Comparison of ENCODE assay signal across 8 mouse cellular contexts in genomic region chr1:181022265-181022664, GRCm38 (mm10). TPM values are rescaled to one million over a fixed set of nuclear protein-coding genes. Genes with fewer than 3 reads are reported as not detected.
A peak's percentile ranks its signal among the peaks of the same experiment; 100 is the strongest.
DNase-seq lines count a peak whose midpoint lies in the region; ATAC-seq and TF ChIP-seq lines count a peak whose summit lies in the region.

No protein-coding gene starts in this region.

- H3K36me3 ChIP-seq in hindbrain, postnatal 0 days (ENCODE audit: insufficient read depth, low read length), result no peaks in the 10 kb centered on the region
- H3K36me3 ChIP-seq in hindbrain, embryonic 12.5 days, result no peaks in the 10 kb centered on the region
- no peaks in the 10 kb centered on the region for H3K36me3 ChIP-seq in intestine, embryonic 14.5 days (ENCODE audit: control insufficient read depth, insufficient read depth, low read length)

- peak; percentile 61 for DNase-seq in hindbrain, postnatal 0 days (ENCODE audit: low spot score)
- DNase-seq in embryo, embryonic 10.5 days (ENCODE audit: low spot score), result peak; percentile 79
- peak; percentile 54 for DNase-seq in intestine, embryonic 14.5 days (ENCODE audit: low spot score)
- DNase-seq in left cerebral cortex, adult 2 months (ENCODE audit: extremely low spot score in 1 of 2, low spot score in 2 of 2), result peak; percentile 41 to 42
- DNase-seq in thymus, adult 18-20 months, result peak; percentile 53 to 76

- no peaks in the 10 kb centered on the region for H3K27me3 ChIP-seq in hindbrain, postnatal 0 days (ENCODE audit: insufficient read depth, low read length)
- H3K27me3 ChIP-seq in hindbrain, embryonic 12.5 days, result peaks cover 5% of the 10 kb centered on the region
- H3K27me3 ChIP-seq in intestine, embryonic 14.5 days (replicated peaks; ENCODE audit: control insufficient read depth, insufficient read depth, low read length), result no peaks in the 10 kb centered on the region

- TF ChIP-seq CTCF in hindbrain, postnatal 0 days (IDR thresholded peaks at IDR 0.05; ENCODE audit: low read depth), result peak; percentile 74
- peak; percentile 70 for TF ChIP-seq CTCF in left cerebral cortex, adult 2 months (IDR thresholded peaks at IDR 0.05)

- no peak overlapping the region for H3K9ac ChIP-seq in hindbrain, postnatal 0 days (replicated peaks; ENCODE audit: low read length)
- H3K9ac ChIP-seq in hindbrain, embryonic 12.5 days, result no peak overlapping the region
- H3K9ac ChIP-seq in intestine, embryonic 14.5 days (ENCODE audit: low read length), result no peak overlapping the region

- no peaks in the 10 kb centered on the region for H3K9me3 ChIP-seq in hindbrain, postnatal 0 days (ENCODE audit: low read length)
- H3K9me3 ChIP-seq in hindbrain, embryonic 12.5 days (replicated peaks), result no peaks in the 10 kb centered on the region
- H3K9me3 ChIP-seq in intestine, embryonic 14.5 days (ENCODE audit: control insufficient read depth, low read length), result no peaks in the 10 kb centered on the region

- H3K4me1 ChIP-seq in hindbrain, postnatal 0 days (ENCODE audit: insufficient read depth, low read length), result no peaks in the 10 kb centered on the region; the same call in 1 of the 2 replicates
- H3K4me1 ChIP-seq in hindbrain, embryonic 12.5 days, result 0 out of 2 replicates have a peak, but pooled peaks cover 3% of the 10 kb centered on the region
- H3K4me1 ChIP-seq in intestine, embryonic 14.5 days (replicated peaks; ENCODE audit: control insufficient read depth, insufficient read depth, low read length), result no peaks in the 10 kb centered on the region

- H3K4me3 ChIP-seq in hindbrain, postnatal 0 days (ENCODE audit: low read length), result no peak overlapping the region
- no peak overlapping the region for H3K4me3 ChIP-seq in hindbrain, embryonic 12.5 days
- H3K4me3 ChIP-seq in intestine, embryonic 14.5 days (ENCODE audit: low read depth, low read length), result no peak overlapping the region
- H3K4me3 ChIP-seq in left cerebral cortex, adult 2 months, result no peak overlapping the region

- intact Hi-C loops in left cerebral cortex, adult 2 months (cut with DNase I), result no loop called here

- no peak overlapping the region for H3K4me2 ChIP-seq in hindbrain, postnatal 0 days (ENCODE audit: low read depth, low read length)
- H3K4me2 ChIP-seq in hindbrain, embryonic 12.5 days (replicated peaks), result no peak overlapping the region
- no peak overlapping the region for H3K4me2 ChIP-seq in intestine, embryonic 14.5 days (ENCODE audit: low read length)

- ATAC-seq in hindbrain, postnatal 0 days, result peak; percentile 48; the same call in 1 of the 2 replicates
- no peak for ATAC-seq in hindbrain, embryonic 12.5 days (ENCODE audit: low FRiP score)
- peak; percentile 85 for ATAC-seq in activated CD4-positive, CD25-positive, alpha-beta regulatory T cell, adult 4 months
- no peak for ATAC-seq in intestine, embryonic 14.5 days (replicated peaks; ENCODE audit: low FRiP score, low TSS enrichment, low read depth)
- ATAC-seq in megakaryocyte progenitor cell, adult 5-6 weeks (replicated peaks; ENCODE audit: poor library complexity), result peak; percentile 98

- no peak overlapping the region for H3K27ac ChIP-seq in hindbrain, postnatal 0 days
- no peak overlapping the region for H3K27ac ChIP-seq in hindbrain, embryonic 12.5 days
- no peak overlapping the region for H3K27ac ChIP-seq in intestine, embryonic 14.5 days (ENCODE audit: low read depth)
- no peak overlapping the region for H3K27ac ChIP-seq in left cerebral cortex, adult 2 months

- 21% methylated on average over 1 of the region's 1 CpGs for WGBS in hindbrain, postnatal 0 days
- 17% methylated on average over 1 of the region's 1 CpGs for WGBS in hindbrain, embryonic 12.5 days
- 12% methylated on average over 1 of the region's 1 CpGs for WGBS in intestine, embryonic 14.5 days

RNA-seq across cellular contexts. Expression of gene Ephx1, which starts 1.6 kb away (rescaled TPM):
- 8.9 and 15.2 TPM in 2 replicates for total RNA-seq in hindbrain, postnatal 0 days (2014; rRNA removed)
- 13.3 and 15.8 TPM in 2 replicates for polyA plus RNA-seq in hindbrain, postnatal 0 days (2015; fragmentation: Nextera tagmentation; extraction: Ambion mirVana)
- 2.1 and 2.4 TPM in 2 replicates for polyA plus RNA-seq in hindbrain, embryonic 12.5 days (2016; fragmentation: Nextera tagmentation; extraction: Ambion mirVana)
- polyA plus RNA-seq in activated CD4-positive, CD25-positive, alpha-beta regulatory T cell, adult 4 months (2017; shearing (Covaris generic)), result 100 to 1,000 TPM; 125 to 176 TPM
- 1.9 and 2.8 TPM in 2 replicates for polyA plus RNA-seq in intestine, embryonic 14.5 days (2014; fragmentation: Nextera tagmentation; extraction: Ambion mirVana)
- 10 to 100 TPM; 29.5 to 32.1 TPM for total RNA-seq in left cerebral cortex, adult 2 months (2021)
- total RNA-seq in megakaryocyte progenitor cell, adult 5-6 weeks (2015), result 0.68 and 2.0 TPM in 2 replicates
- 0.88 and 1.1 TPM in 2 replicates for total RNA-seq in megakaryocyte progenitor cell, adult 5-6 weeks (2017)

RNA-seq across cellular contexts. Expression of gene 9130409I23Rik, which starts 28.8 kb away (rescaled TPM):
- total RNA-seq in hindbrain, postnatal 0 days (2014; rRNA removed), result not detected in 2 replicates
- not detected in 2 replicates for polyA plus RNA-seq in hindbrain, postnatal 0 days (2015; fragmentation: Nextera tagmentation; extraction: Ambion mirVana)
- 0.10 TPM in 1 of 2 replicates, not detected in the other for polyA plus RNA-seq in hindbrain, embryonic 12.5 days (2016; fragmentation: Nextera tagmentation; extraction: Ambion mirVana)
- under 1 TPM in 1 of 2 experiments, not detected in 1; 0.29 TPM for polyA plus RNA-seq in activated CD4-positive, CD25-positive, alpha-beta regulatory T cell, adult 4 months (2017; shearing (Covaris generic))
- polyA plus RNA-seq in intestine, embryonic 14.5 days (2014; fragmentation: Nextera tagmentation; extraction: Ambion mirVana), result not detected in 2 replicates
- total RNA-seq in left cerebral cortex, adult 2 months (2021), result not detected
- not detected in 2 replicates for total RNA-seq in megakaryocyte progenitor cell, adult 5-6 weeks (2015)
- not detected in 2 replicates for total RNA-seq in megakaryocyte progenitor cell, adult 5-6 weeks (2017)

Comparison
In these comparisons a context has a peak if more than half of its experiments do, and no peak if none do; other contexts are left out.
1. ATAC-seq: peak in hindbrain, postnatal 0 days (single experiment), activated CD4-positive, CD25-positive, alpha-beta regulatory T cell, adult 4 months (single experiment) and megakaryocyte progenitor cell, adult 5-6 weeks (single experiment); none in hindbrain, embryonic 12.5 days (single experiment) and intestine, embryonic 14.5 days (single experiment).
2. Peak in every context shown above with its lines, with median percentiles within 50 percentile points of each other: DNase-seq.